Mouse (Mus musculus) intestine, postnatal 0 days (tissue): ENCODE measurements around the gene P4ha3. TPM values are rescaled to one million over a fixed set of nuclear protein-coding genes. Genes with fewer than 3 reads are reported as not detected.

ENCODE experiments used
- ATAC-seq: fragments of 200-750 bp; cut with Nextera tagmentation; 2 replicates; pipeline ENCODE4 v1.8.0; 2017; ENCODE audit warnings: mild to moderate bottlenecking, moderate TSS enrichment, moderate library complexity
- H3K27ac ChIP-seq: fragments of 300-500 bp; sonication (generic); 2 replicates; pipeline ENCODE4 v1.5.1; 2014; ENCODE audit warnings: mild to moderate bottlenecking, low read depth, low read length, moderate library complexity
- H3K27me3 ChIP-seq: fragments of 300-500 bp; sonication (generic); replicated peaks from 2 replicates; pipeline ENCODE4 v1.6.1; 2014; ENCODE audit warnings: low read length, mixed read lengths; ENCODE audit not compliant: control insufficient read depth, insufficient read depth
- H3K36me3 ChIP-seq: fragments of 300-500 bp; sonication (generic); 2 replicates; pipeline ENCODE4 v1.6.1; 2014; ENCODE audit warnings: mild to moderate bottlenecking, moderate library complexity; ENCODE audit not compliant: control insufficient read depth, insufficient read depth
- H3K4me1 ChIP-seq: fragments of 300-500 bp; sonication (generic); replicated peaks from 2 replicates; pipeline ENCODE4 v1.6.1; 2014; ENCODE audit warnings: antibody characterized with exemption, low read length, mixed read lengths; ENCODE audit not compliant: control insufficient read depth, insufficient read depth
- H3K4me2 ChIP-seq: fragments of 300-500 bp; sonication (generic); replicated peaks from 2 replicates; pipeline ENCODE4 v1.6.1; 2014; ENCODE audit warnings: low read depth, mild to moderate bottlenecking, moderate library complexity
- H3K4me3 ChIP-seq: fragments of 300-500 bp; sonication (generic); 2 replicates; pipeline ENCODE4 v1.5.1; 2014; ENCODE audit warnings: low read depth, low read length
- H3K9ac ChIP-seq: fragments of 300-500 bp; sonication (generic); 2 replicates; pipeline ENCODE4 v1.6.1; 2014; ENCODE audit warnings: mild to moderate bottlenecking, low read depth, low read length
- H3K9me3 ChIP-seq: fragments of 300-500 bp; sonication (generic); 2 replicates; pipeline ENCODE4 v1.6.1; 2016; ENCODE audit warnings: mixed run types; ENCODE audit not compliant: control insufficient read depth
- CTCF ChIP-seq: sonication (generic); IDR thresholded peaks from 2 replicates; pipeline ENCODE4 v1.5.1; 2016; ENCODE audit warnings: low read depth, mild to moderate bottlenecking, control low read depth, antibody characterized with exemption, moderate library complexity
- whole genome bisulfite sequencing: fragments of 180-500 bp; shearing (Covaris S2); extraction: QIAGEN DNeasy Blood & Tissue Kit; methylation state at CpG from one replicate; pipeline ENCODE4 v1.1.7; 2014; 5-methylcytosine and 5-hydroxymethylcytosine counted together
- polyA plus RNA-seq: library from polyadenylated mRNA; unstranded; fragments of >200 nt; fragmentation: Nextera tagmentation; extraction: Ambion mirVana; gene quantifications from 2 replicates; pipeline ENCODE4 v1.2.1, GENCODE M21; 2015

Gene P4ha3
- 0.67 and 1.6 TPM in 2 replicates for polyA plus RNA-seq

- no peak for ATAC-seq
Measured at GRCm38 (mm10) chr7:100285383-100285782, at the start of gene P4ha3. TSS of gene P4ha3 (plus strand) at chr7:100285520.

DNA sequence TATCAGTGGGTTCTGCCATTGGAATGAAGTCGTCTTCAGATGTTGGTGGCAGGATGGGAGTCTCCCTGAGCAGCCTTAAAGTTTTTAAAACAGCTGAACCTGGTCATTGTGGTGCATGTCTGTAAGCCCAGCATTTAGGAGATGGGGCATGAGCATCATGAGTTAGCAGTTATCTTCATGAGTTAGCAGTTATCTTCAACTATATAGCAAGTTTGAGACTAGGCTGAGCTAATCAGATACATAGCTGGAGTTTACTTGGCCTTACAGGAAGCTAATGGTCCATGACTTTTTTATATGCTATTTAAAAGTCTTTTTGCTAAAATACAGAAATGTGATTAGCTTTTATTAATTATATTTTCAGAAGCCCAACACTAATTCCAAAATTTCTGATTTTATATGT is 47.0 kb upstream of the P4ha3 start:
- H3K27me3 ChIP-seq, result no peaks in the 10 kb centered on the region
- TF ChIP-seq CTCF, result no peak
- no peaks in the 10 kb centered on the region for H3K4me1 ChIP-seq
- ATAC-seq, result no peak
- H3K36me3 ChIP-seq, result no peaks in the 10 kb centered on the region
- no peak overlapping the region for H3K27ac ChIP-seq
- 95% methylated on average over 1 of the region's 1 CpGs for WGBS
- no peak overlapping the region for H3K4me3 ChIP-seq
- H3K4me2 ChIP-seq, result no peak overlapping the region
- no peak overlapping the region for H3K9ac ChIP-seq
- H3K9me3 ChIP-seq, result no peaks in the 10 kb centered on the region

More at GRCm38 (mm10) chr7:100285383-100285782, at the start of gene P4ha3:
- Histone ChIP-seq H3K9me3 (no peaks in the 10 kb centered on the region), H3K4me1 (0 out of 2 replicates have a peak, but pooled peaks cover 2% of the 10 kb centered on the region), H3K4me2 (peak within 1 kb of the TSS; percentile 89), H3K36me3 (no peaks in the 10 kb centered on the region), H3K4me3 (peak within 1 kb of the TSS; percentile 43), H3K9ac (peak within 1 kb of the TSS; percentile 41; the same call in 1 of the 2 replicates), H3K27ac (no peak within 1 kb of the TSS), H3K27me3 (peaks cover 17% of the 10 kb centered on the region)
- WGBS, result 3% methylated on average over 39 of the region's 53 CpGs
- TF ChIP-seq CTCF, result peak; percentile 57

GRCm38 (mm10) chr7:100240601-100241000 is 44.7 kb upstream of the P4ha3 start:
- no peak for ATAC-seq
- no peaks in the 10 kb centered on the region for H3K4me1 ChIP-seq
- H3K4me2 ChIP-seq, result no peak overlapping the region
- no peaks in the 10 kb centered on the region for H3K9me3 ChIP-seq
- no peaks in the 10 kb centered on the region for H3K36me3 ChIP-seq
- no peaks in the 10 kb centered on the region for H3K27me3 ChIP-seq
- TF ChIP-seq CTCF, result no peak
- H3K4me3 ChIP-seq, result no peak overlapping the region
- no peak overlapping the region for H3K27ac ChIP-seq
- WGBS, result 84% methylated on average over 2 of the region's 2 CpGs
- H3K9ac ChIP-seq, result no peak overlapping the region

- no peaks in the 10 kb centered on the region for H3K27me3 ChIP-seq
- ATAC-seq, result no peak
- H3K9me3 ChIP-seq, result no peaks in the 10 kb centered on the region
- no peaks in the 10 kb centered on the region for H3K4me1 ChIP-seq
- H3K9ac ChIP-seq, result no peak overlapping the region
- H3K36me3 ChIP-seq, result no peaks in the 10 kb centered on the region
- TF ChIP-seq CTCF, result no peak
- H3K4me2 ChIP-seq, result no peak overlapping the region
- WGBS, result 90% methylated on average over 1 of the region's 1 CpGs
- H3K27ac ChIP-seq, result no peak overlapping the region
- H3K4me3 ChIP-seq, result no peak overlapping the region
Measured at GRCm38 (mm10) chr7:100243007-100243406, 42.3 kb upstream of the P4ha3 start.

DNA sequence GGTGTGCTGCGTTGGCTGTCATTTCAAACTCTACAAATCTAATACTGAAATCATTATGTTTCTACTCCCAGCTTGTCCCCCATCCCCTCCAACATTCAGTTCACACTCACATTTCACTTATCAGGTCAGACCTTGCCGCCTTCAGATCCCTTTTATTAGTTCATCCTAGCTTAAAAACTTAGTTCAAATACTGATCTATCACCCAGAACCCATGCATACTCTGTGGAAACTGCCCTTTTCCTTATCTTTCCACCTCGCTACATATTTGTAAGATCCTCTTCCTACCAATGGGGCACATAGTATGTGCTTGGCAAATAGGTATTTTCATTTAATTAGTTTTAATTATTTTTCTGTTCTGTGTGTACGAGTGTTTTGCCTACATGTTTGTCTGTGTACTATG is 41.1 kb upstream of the P4ha3 start:
- Histone ChIP-seq H3K36me3 (no peaks in the 10 kb centered on the region), H3K9me3 (no peaks in the 10 kb centered on the region), H3K27me3 (no peaks in the 10 kb centered on the region), H3K4me2 (no peak overlapping the region), H3K4me3 (no peak overlapping the region), H3K27ac (no peak overlapping the region), H3K4me1 (no peaks in the 10 kb centered on the region), H3K9ac (no peak overlapping the region)
- no peak for ATAC-seq
- 92% methylated on average over 4 of the region's 4 CpGs for WGBS
- TF ChIP-seq CTCF, result no peak

- ATAC-seq, result no peak
- Histone ChIP-seq H3K4me2 (no peak overlapping the region), H3K9ac (no peak overlapping the region), H3K4me3 (no peak overlapping the region), H3K27me3 (no peaks in the 10 kb centered on the region), H3K9me3 (no peaks in the 10 kb centered on the region), H3K36me3 (no peaks in the 10 kb centered on the region), H3K4me1 (no peaks in the 10 kb centered on the region), H3K27ac (no peak overlapping the region)
- no peak for TF ChIP-seq CTCF
- 94% methylated on average over 3 of the region's 3 CpGs for WGBS
Measured at GRCm38 (mm10) chr7:100245176-100245575, 40.1 kb upstream of the P4ha3 start.

GRCm38 (mm10) chr7:100250667-100251066 is 34.7 kb upstream of the P4ha3 start:
- no peak overlapping the region for H3K4me3 ChIP-seq
- H3K27me3 ChIP-seq, result no peaks in the 10 kb centered on the region
- no peaks in the 10 kb centered on the region for H3K9me3 ChIP-seq
- no peak for ATAC-seq
- 90% methylated on average over 5 of the region's 5 CpGs for WGBS
- H3K4me1 ChIP-seq, result no peaks in the 10 kb centered on the region
- no peak overlapping the region for H3K27ac ChIP-seq
- H3K4me2 ChIP-seq, result no peak overlapping the region
- H3K9ac ChIP-seq, result no peak overlapping the region
- H3K36me3 ChIP-seq, result no peaks in the 10 kb centered on the region; the same call in 1 of the 2 replicates
- TF ChIP-seq CTCF, result no peak
